Mouse (Mus musculus) stomach, embryonic 14.5 days (tissue): Measurements from ENCODE around the gene Appbp2. TPM values are rescaled to one million over a fixed set of nuclear protein-coding genes. Genes with fewer than 3 reads are reported as not detected.
A peak's percentile ranks its signal among the peaks of the same experiment; 100 is the strongest.

Experiments
- ATAC-seq: fragments of 200-750 bp; cut with Nextera tagmentation; 2 replicates; pipeline ENCODE4 v1.8.0; 2017; ENCODE audit warnings: low read depth, moderate TSS enrichment; ENCODE audit not compliant: insufficient number of reproducible peaks, insufficient read depth, low FRiP score
- H3K27ac ChIP-seq: fragments of 300-500 bp; sonication (generic); 2 replicates; pipeline ENCODE4 v1.5.1; 2014; ENCODE audit warnings: mild to moderate bottlenecking, low read length, moderate library complexity, mixed read lengths
- H3K27me3 ChIP-seq: fragments of 300-500 bp; sonication (generic); 2 replicates; pipeline ENCODE4 v1.6.1; 2014; ENCODE audit warnings: low read length, control low read depth, mixed read lengths; ENCODE audit not compliant: control insufficient read depth, insufficient read depth
- H3K36me3 ChIP-seq: fragments of 300-500 bp; sonication (generic); 2 replicates; pipeline ENCODE4 v1.6.1; 2014; ENCODE audit warnings: mild to moderate bottlenecking, control low read depth, low read length, moderate library complexity, mixed read lengths; ENCODE audit not compliant: control insufficient read depth, insufficient read depth
- H3K4me1 ChIP-seq: fragments of 300-500 bp; sonication (generic); 2 replicates; pipeline ENCODE4 v1.6.1; 2014; ENCODE audit warnings: low read length, control low read depth, mixed read lengths; ENCODE audit not compliant: control insufficient read depth, insufficient read depth
- H3K4me2 ChIP-seq: fragments of 300-500 bp; sonication (generic); replicated peaks from 2 replicates; pipeline ENCODE4 v1.6.1; 2014; ENCODE audit warnings: low read depth, low read length, control low read depth
- H3K4me3 ChIP-seq: fragments of 300-500 bp; sonication (generic); 2 replicates; pipeline ENCODE4 v1.5.1; 2014; ENCODE audit warnings: low read depth, low read length, control low read depth
- H3K9ac ChIP-seq: fragments of 300-500 bp; sonication (generic); replicated peaks from 2 replicates; pipeline ENCODE4 v1.6.1; 2014; ENCODE audit warnings: low read depth, mild to moderate bottlenecking, control low read depth, low read length, moderate library complexity, mixed read lengths
- H3K9me3 ChIP-seq: fragments of 300-500 bp; sonication (generic); 2 replicates; pipeline ENCODE4 v1.6.1; 2016; ENCODE audit warnings: low read depth, low read length, control low read depth; ENCODE audit not compliant: control insufficient read depth
- WGBS: fragments of 180-500 bp; shearing (Covaris S2); extraction: QIAGEN DNeasy Blood & Tissue Kit; methylation state at CpG from one replicate; pipeline ENCODE4 v1.1.7; 2014; 5-methylcytosine and 5-hydroxymethylcytosine counted together
- polyA plus RNA-seq: library from polyadenylated mRNA; unstranded; fragments of >200 nt; fragmentation: Nextera tagmentation; extraction: Ambion mirVana; gene quantifications from 2 replicates; pipeline ENCODE4 v1.2.1, GENCODE M21; 2014

The Appbp2 gene
- polyA plus RNA-seq, 1 experiment from 2014 or later = 52.4 TPM

- H3K36me3 ChIP-seq = no peaks in the 10 kb centered on the region
- H3K9ac ChIP-seq = no peak overlapping the region
- H3K4me2 ChIP-seq = no peak overlapping the region
- H3K4me1 ChIP-seq = no peaks in the 10 kb centered on the region
- H3K4me3 ChIP-seq = no peak overlapping the region
- 89% methylated on average over 2 of the region's 2 CpGs for WGBS
- no peaks in the 10 kb centered on the region for H3K9me3 ChIP-seq
- H3K27ac ChIP-seq = no peak overlapping the region
- no peaks in the 10 kb centered on the region for H3K27me3 ChIP-seq
- ATAC-seq = no peak
Measured at GRCm38 (mm10) chr11:85248151-85248550, 13.2 kb upstream of the Appbp2 start.

- Histone ChIP-seq H3K9ac (no peak overlapping the region), H3K4me1 (no peaks in the 10 kb centered on the region), H3K4me2 (no peak overlapping the region), H3K27me3 (no peaks in the 10 kb centered on the region), H3K9me3 (no peaks in the 10 kb centered on the region), H3K36me3 (no peaks in the 10 kb centered on the region), H3K27ac (no peak overlapping the region), H3K4me3 (no peak overlapping the region)
- ATAC-seq = no peak
- WGBS = 88% methylated on average over 8 of the region's 8 CpGs
Measured at GRCm38 (mm10) chr11:85241226-85241625, 6.3 kb upstream of the Appbp2 start.

GRCm38 (mm10) chr11:85240211-85240610 lies 5.3 kb upstream of the Appbp2 start:
- Histone ChIP-seq H3K4me1 (no peaks in the 10 kb centered on the region), H3K27ac (no peak overlapping the region), H3K27me3 (no peaks in the 10 kb centered on the region), H3K4me3 (no peak overlapping the region), H3K36me3 (no peaks in the 10 kb centered on the region), H3K9ac (no peak overlapping the region), H3K4me2 (no peak overlapping the region), H3K9me3 (no peaks in the 10 kb centered on the region)
- no peak for ATAC-seq
- 85% methylated on average over 3 of the region's 3 CpGs for WGBS

- Histone ChIP-seq H3K27me3 (no peaks in the 10 kb centered on the region), H3K4me1 (peaks cover 4% of the 10 kb centered on the region; the same call in 1 of the 2 replicates), H3K4me2 (peak overlapping the region; percentile 79), H3K9ac (peak overlapping the region; percentile 96), H3K9me3 (no peaks in the 10 kb centered on the region), H3K36me3 (no peaks in the 10 kb centered on the region), H3K27ac (peak overlapping the region; percentile 99), H3K4me3 (peak overlapping the region; percentile 89)
- peak; percentile 91 for ATAC-seq
- WGBS = under 1% methylated on average over 70 of the region's 70 CpGs
Measured at GRCm38 (mm10) chr11:85234363-85234989, 454 bp downstream of the Appbp2 start.

GRCm38 (mm10) chr11:85233676-85234210 lies 1.2 kb downstream of the Appbp2 start:
- Histone ChIP-seq H3K36me3 (no peaks in the 10 kb centered on the region), H3K9me3 (no peaks in the 10 kb centered on the region), H3K4me2 (peak overlapping the region; percentile 79), H3K4me1 (peaks cover 4% of the 10 kb centered on the region; the same call in 1 of the 2 replicates), H3K4me3 (peak overlapping the region; percentile 89), H3K27ac (peak overlapping the region; percentile 99), H3K27me3 (no peaks in the 10 kb centered on the region), H3K9ac (peak overlapping the region; percentile 96)
- 6% methylated on average over 9 of the region's 9 CpGs for WGBS
- ATAC-seq = no peak

- no peak overlapping the region for H3K27ac ChIP-seq
- H3K4me2 ChIP-seq = no peak overlapping the region
- no peak overlapping the region for H3K9ac ChIP-seq
- WGBS = 99% methylated on average over 3 of the region's 3 CpGs
- no peaks in the 10 kb centered on the region for H3K9me3 ChIP-seq
- H3K4me1 ChIP-seq = no peaks in the 10 kb centered on the region
- no peak for ATAC-seq
- H3K4me3 ChIP-seq = no peak overlapping the region
- H3K27me3 ChIP-seq = no peaks in the 10 kb centered on the region
- no peaks in the 10 kb centered on the region for H3K36me3 ChIP-seq
Measured at GRCm38 (mm10) chr11:85223248-85223647, 11.7 kb downstream of the Appbp2 start.

- Histone ChIP-seq H3K27me3 (no peaks in the 10 kb centered on the region), H3K36me3 (no peaks in the 10 kb centered on the region), H3K27ac (no peak overlapping the region), H3K4me2 (no peak overlapping the region), H3K9ac (no peak overlapping the region), H3K4me3 (no peak overlapping the region), H3K4me1 (no peaks in the 10 kb centered on the region), H3K9me3 (no peaks in the 10 kb centered on the region)
- no peak for ATAC-seq
- WGBS = 96% methylated on average over 6 of the region's 6 CpGs
Measured at GRCm38 (mm10) chr11:85222561-85222960, 12.4 kb downstream of the Appbp2 start.

- 88% methylated on average over 3 of the region's 3 CpGs for WGBS
- Histone ChIP-seq H3K36me3 (peaks cover 13% of the 10 kb centered on the region), H3K4me1 (no peaks in the 10 kb centered on the region), H3K9ac (no peak overlapping the region), H3K27me3 (no peaks in the 10 kb centered on the region), H3K4me3 (no peak overlapping the region), H3K27ac (no peak overlapping the region), H3K9me3 (no peaks in the 10 kb centered on the region), H3K4me2 (no peak overlapping the region)
- no peak for ATAC-seq
Measured at GRCm38 (mm10) chr11:85219014-85219413, 15.9 kb downstream of the Appbp2 start.

- H3K4me2 ChIP-seq = no peak overlapping the region
- no peak overlapping the region for H3K27ac ChIP-seq
- no peak overlapping the region for H3K9ac ChIP-seq
- H3K27me3 ChIP-seq = no peaks in the 10 kb centered on the region
- H3K4me3 ChIP-seq = no peak overlapping the region
- no peaks in the 10 kb centered on the region for H3K4me1 ChIP-seq
- 93% methylated on average over 3 of the region's 3 CpGs for WGBS
- H3K36me3 ChIP-seq = peaks cover 47% of the 10 kb centered on the region
- no peak for ATAC-seq
- H3K9me3 ChIP-seq = no peaks in the 10 kb centered on the region
Measured at GRCm38 (mm10) chr11:85214679-85215078, 20.3 kb downstream of the Appbp2 start.
